Mouse (Mus musculus): ENCODE data around the gene Gm13697. TPM values are rescaled to one million over a fixed set of nuclear protein-coding genes. Genes with fewer than 3 reads are reported as not detected.
"Not testable (repeated sequence)": the region's sequence is repeated elsewhere in the genome, so short reads cannot be mapped to it uniquely, and the experiment has no call there.

Gene Gm13697
- polyA plus RNA-seq, 1 experiment from 2014 or later, result not detected

- Histone ChIP-seq H3K27me3 (no peaks in the 10 kb centered on the region), H3K4me3 (no peak overlapping the region), H3K36me3 (no peaks in the 10 kb centered on the region), H3K9me3 (no peaks in the 10 kb centered on the region), H3K4me1 (no peaks in the 10 kb centered on the region), H3K27ac (no peak overlapping the region), H3K4me2 (replicated peaks) (no peak overlapping the region), H3K9ac (no peak overlapping the region)
- ATAC-seq (ENCODE audit: low FRiP score, low read depth), result no peak
- 58% methylated on average over 1 of the region's 1 CpGs for WGBS
Observed at GRCm38 (mm10) chr2:84008913-84009312, 24.4 kb downstream of the Gm13697 start.

- no peak overlapping the region for H3K9ac ChIP-seq
- no peaks in the 10 kb centered on the region for H3K27me3 ChIP-seq
- no peaks in the 10 kb centered on the region for H3K9me3 ChIP-seq
- ATAC-seq (ENCODE audit: low FRiP score, low read depth), result no peak
- H3K4me1 ChIP-seq, result no peaks in the 10 kb centered on the region
- H3K4me2 ChIP-seq (replicated peaks), result no peak overlapping the region
- no peaks in the 10 kb centered on the region for H3K36me3 ChIP-seq
- H3K27ac ChIP-seq, result no peak overlapping the region
- no peak overlapping the region for H3K4me3 ChIP-seq
- WGBS, result 80% methylated on average over 3 of the region's 3 CpGs
Observed at GRCm38 (mm10) chr2:84009818-84010217, 25.3 kb downstream of the Gm13697 start.

- no peaks in the 10 kb centered on the region for H3K27me3 ChIP-seq
- no peak for ATAC-seq (ENCODE audit: low FRiP score, low read depth)
- H3K4me2 ChIP-seq (replicated peaks), result no peak overlapping the region
- H3K4me1 ChIP-seq, result no peaks in the 10 kb centered on the region
- no peak overlapping the region for H3K27ac ChIP-seq
- H3K9ac ChIP-seq, result no peak overlapping the region
- no peaks in the 10 kb centered on the region for H3K36me3 ChIP-seq
- H3K4me3 ChIP-seq, result no peak overlapping the region
- WGBS, result 58% methylated on average over 6 of the region's 6 CpGs
- H3K9me3 ChIP-seq, result no peaks in the 10 kb centered on the region
Observed at GRCm38 (mm10) chr2:84014572-84014971, 30.0 kb downstream of the Gm13697 start.

GRCm38 (mm10) chr2:84016291-84016690, 31.7 kb downstream of the Gm13697 start:
- not testable (repeated sequence) for H3K4me2 ChIP-seq (replicated peaks); H3K36me3 ChIP-seq; H3K9me3 ChIP-seq; H3K4me1 ChIP-seq; H3K27me3 ChIP-seq; ATAC-seq (ENCODE audit: low FRiP score, low read depth); H3K9ac ChIP-seq; H3K27ac ChIP-seq; H3K4me3 ChIP-seq
- WGBS, result 79% methylated on average over 5 of the region's 5 CpGs

GRCm38 (mm10) chr2:84018330-84018729, 33.8 kb downstream of the Gm13697 start:
- WGBS, result 50% methylated on average over 3 of the region's 3 CpGs
- no peak for ATAC-seq (ENCODE audit: low FRiP score, low read depth)
- Histone ChIP-seq H3K36me3 (no peaks in the 10 kb centered on the region), H3K4me2 (replicated peaks) (no peak overlapping the region), H3K9me3 (no peaks in the 10 kb centered on the region), H3K4me1 (no peaks in the 10 kb centered on the region), H3K4me3 (no peak overlapping the region), H3K27ac (no peak overlapping the region), H3K27me3 (no peaks in the 10 kb centered on the region), H3K9ac (no peak overlapping the region)

- 60% methylated on average over 8 of the region's 8 CpGs for WGBS
- no peaks in the 10 kb centered on the region for H3K4me1 ChIP-seq
- ATAC-seq (ENCODE audit: low FRiP score, low read depth), result no peak
- H3K27me3 ChIP-seq, result no peaks in the 10 kb centered on the region
- no peaks in the 10 kb centered on the region for H3K9me3 ChIP-seq
- H3K36me3 ChIP-seq, result no peaks in the 10 kb centered on the region
- H3K27ac ChIP-seq, result no peak overlapping the region
- no peak overlapping the region for H3K4me3 ChIP-seq
- H3K9ac ChIP-seq, result no peak overlapping the region
- H3K4me2 ChIP-seq (replicated peaks), result no peak overlapping the region
Observed at GRCm38 (mm10) chr2:84019519-84020305, 35.2 kb downstream of the Gm13697 start.

- Histone ChIP-seq H3K27me3 (no peaks in the 10 kb centered on the region), H3K4me2 (replicated peaks) (no peak overlapping the region), H3K36me3 (no peaks in the 10 kb centered on the region), H3K4me1 (no peaks in the 10 kb centered on the region), H3K4me3 (no peak overlapping the region), H3K9me3 (no peaks in the 10 kb centered on the region), H3K9ac (no peak overlapping the region), H3K27ac (no peak overlapping the region)
- WGBS, result 88% methylated on average over 2 of the region's 2 CpGs
- no peak for ATAC-seq (ENCODE audit: low FRiP score, low read depth)
Observed at GRCm38 (mm10) chr2:84021930-84022329, 37.4 kb downstream of the Gm13697 start.

- Histone ChIP-seq H3K36me3 (no peaks in the 10 kb centered on the region), H3K4me1 (no peaks in the 10 kb centered on the region), H3K27me3 (no peaks in the 10 kb centered on the region), H3K9me3 (no peaks in the 10 kb centered on the region), H3K4me2 (replicated peaks) (no peak overlapping the region), H3K9ac (no peak overlapping the region), H3K4me3 (no peak overlapping the region), H3K27ac (peak overlapping the region; percentile 10; the same call in 1 of the 2 replicates)
- 79% methylated on average over 2 of the region's 2 CpGs for WGBS
- no peak for ATAC-seq (ENCODE audit: low FRiP score, low read depth)
Observed at GRCm38 (mm10) chr2:84022905-84023304, 38.4 kb downstream of the Gm13697 start.

- no peak overlapping the region for H3K4me3 ChIP-seq
- 0 out of 2 replicates have a peak overlapping the region, but pooled peaks have one; percentile 10 for H3K27ac ChIP-seq
- H3K4me2 ChIP-seq (replicated peaks), result no peak overlapping the region
- no peak; the same call in 1 of the 2 replicates for ATAC-seq (ENCODE audit: low FRiP score, low read depth)
- no peaks in the 10 kb centered on the region for H3K36me3 ChIP-seq
- WGBS, result 69% methylated on average over 2 of the region's 2 CpGs
- H3K27me3 ChIP-seq, result no peaks in the 10 kb centered on the region
- no peak overlapping the region for H3K9ac ChIP-seq
- H3K9me3 ChIP-seq, result no peaks in the 10 kb centered on the region
- no peaks in the 10 kb centered on the region for H3K4me1 ChIP-seq
Observed at GRCm38 (mm10) chr2:84023319-84023718, 38.8 kb downstream of the Gm13697 start.

- Histone ChIP-seq H3K4me1 (no peaks in the 10 kb centered on the region), H3K4me3 (no peak overlapping the region), H3K27ac (no peak overlapping the region), H3K36me3 (no peaks in the 10 kb centered on the region), H3K4me2 (replicated peaks) (no peak overlapping the region), H3K9me3 (no peaks in the 10 kb centered on the region), H3K9ac (no peak overlapping the region), H3K27me3 (no peaks in the 10 kb centered on the region)
- 56% methylated on average over 4 of the region's 4 CpGs for WGBS
- ATAC-seq (ENCODE audit: low FRiP score, low read depth), result no peak
Observed at GRCm38 (mm10) chr2:84025217-84025616, 40.7 kb downstream of the Gm13697 start.

- H3K9ac ChIP-seq, result no peak overlapping the region
- no peak overlapping the region for H3K4me3 ChIP-seq
- H3K36me3 ChIP-seq, result no peaks in the 10 kb centered on the region
- no peak overlapping the region for H3K27ac ChIP-seq
- 76% methylated on average over 2 of the region's 2 CpGs for WGBS
- H3K4me1 ChIP-seq, result no peaks in the 10 kb centered on the region
- H3K4me2 ChIP-seq (replicated peaks), result no peak overlapping the region
- no peaks in the 10 kb centered on the region for H3K9me3 ChIP-seq
- H3K27me3 ChIP-seq, result no peaks in the 10 kb centered on the region
- no peak for ATAC-seq (ENCODE audit: low FRiP score, low read depth)
Observed at GRCm38 (mm10) chr2:84032505-84032904, 48.0 kb downstream of the Gm13697 start.

GRCm38 (mm10) chr2:84035997-84036396, 51.5 kb downstream of the Gm13697 start:
- H3K4me2 ChIP-seq (replicated peaks), result no peak overlapping the region
- no peak overlapping the region for H3K9ac ChIP-seq
- no peak overlapping the region for H3K27ac ChIP-seq
- H3K4me3 ChIP-seq, result no peak overlapping the region
- ATAC-seq (ENCODE audit: low FRiP score, low read depth), result no peak
- H3K9me3 ChIP-seq, result no peaks in the 10 kb centered on the region
- WGBS, result 84% methylated on average over 4 of the region's 4 CpGs
- H3K4me1 ChIP-seq, result no peaks in the 10 kb centered on the region
- H3K36me3 ChIP-seq, result no peaks in the 10 kb centered on the region
- no peaks in the 10 kb centered on the region for H3K27me3 ChIP-seq
